Mouse (Mus musculus): ENCODE measurements around the gene Tmem253.

The Tmem253 gene

GRCm38 (mm10) chr14:52008321-52009203, 6.9 kb upstream of the Tmem253 start:
- peak; percentile 97 for DNase-seq (ENCODE audit: low spot score)

- no peak for DNase-seq (ENCODE audit: low spot score)
These were observed 6.1 kb upstream of the Tmem253 start for GRCm38 (mm10) chr14:52009361-52009760.

- no peak for DNase-seq (ENCODE audit: low spot score)
These were observed 5.6 kb upstream of the Tmem253 start for GRCm38 (mm10) chr14:52009841-52010240.

GRCm38 (mm10) chr14:52010446-52011111, 4.9 kb upstream of the Tmem253 start:
- peak; percentile 68 for DNase-seq (ENCODE audit: low spot score)

- DNase-seq (ENCODE audit: low spot score): no peak
These were observed 3.8 kb upstream of the Tmem253 start for GRCm38 (mm10) chr14:52011683-52012082.

- DNase-seq (ENCODE audit: low spot score): no peak
These were observed 3.4 kb upstream of the Tmem253 start for GRCm38 (mm10) chr14:52012085-52012484.

GRCm38 (mm10) chr14:52012553-52012952, 2.9 kb upstream of the Tmem253 start:
- no peak for DNase-seq (ENCODE audit: low spot score)

GRCm38 (mm10) chr14:52013021-52013610, 2.3 kb upstream of the Tmem253 start:
- no peak for DNase-seq (ENCODE audit: low spot score)

GRCm38 (mm10) chr14:52013771-52014219, 1.7 kb upstream of the Tmem253 start:
- peak; percentile 76 for DNase-seq (ENCODE audit: low spot score)

GRCm38 (mm10) chr14:52014271-52014760, 1.1 kb upstream of the Tmem253 start:
- DNase-seq (ENCODE audit: low spot score): no peak

- peak; percentile 67 for DNase-seq (ENCODE audit: low spot score)
These were observed 622 bp upstream of the Tmem253 start for GRCm38 (mm10) chr14:52014761-52015311.

- DNase-seq (ENCODE audit: low spot score): no peak
These were observed 1.4 kb downstream of the Tmem253 start for GRCm38 (mm10) chr14:52016625-52017405.

GRCm38 (mm10) chr14:52017662-52018061, 2.2 kb downstream of the Tmem253 start:
- DNase-seq (ENCODE audit: low spot score): no peak

GRCm38 (mm10) chr14:52018248-52019050, 3.0 kb downstream of the Tmem253 start:
- DNase-seq (ENCODE audit: low spot score): no peak

GRCm38 (mm10) chr14:52019051-52019589, 3.7 kb downstream of the Tmem253 start:
- DNase-seq (ENCODE audit: low spot score): no peak

GRCm38 (mm10) chr14:52019590-52020340, 4.3 kb downstream of the Tmem253 start:
- DNase-seq (ENCODE audit: low spot score): peak; percentile 97

GRCm38 (mm10) chr14:52020486-52021137, 5.2 kb downstream of the Tmem253 start, which contains the start of gene Zfp219:
Gene Zfp219, minus strand, starts transcription at chr14:52020733.
- DNase-seq (ENCODE audit: low spot score): peak; percentile 75

- DNase-seq (ENCODE audit: low spot score): no peak
These were observed 5.7 kb downstream of the Tmem253 start for GRCm38 (mm10) chr14:52021138-52021529.
